Mouse (Mus musculus): ENCODE data around the gene 2610528A11Rik. TPM values are rescaled to one million over a fixed set of nuclear protein-coding genes. Genes with fewer than 3 reads are reported as not detected.

Gene 2610528A11Rik
- not detected in 2 replicates for total RNA-seq (2012; rRNA removed)
- under 1 TPM in 1 of 2 experiments, not detected in 1; 0.14 TPM for polyA plus RNA-seq (2012; ENCODE audit: insufficient read depth in 1 of 2, insufficient read length in 2 of 2, low read depth in 1 of 2, low replicate concordance in 2 of 2, missing spikeins in 1 of 2)

GRCm38 (mm10) chr14:37113922-37114321 is at the start of gene 2610528A11Rik:
2610528A11Rik (minus strand) TSS chr14:37114022.
- DNase-seq (ENCODE audit: low read depth, low spot score), result no peak
- Histone ChIP-seq H3K79me2 (ENCODE audit: control insufficient read depth, insufficient read depth, low read length, poor library complexity) (no peaks in the 10 kb centered on the region), H3K4me1 (ENCODE audit: control insufficient read depth in 1 of 2, insufficient read depth in 2 of 2, low read length in 2 of 2) (no peaks in the 10 kb centered on the region), H3K36me3 (ENCODE audit: control insufficient read depth in 1 of 2, insufficient read depth in 2 of 2, low read length in 2 of 2) (no peaks in the 10 kb centered on the region), H3K27me3 (ENCODE audit: control insufficient read depth in 1 of 2, insufficient read depth in 2 of 2, low read length in 2 of 2) (no peaks in the 10 kb centered on the region), H3K9me3 (replicated peaks; ENCODE audit: insufficient read depth, low read length) (no peaks in the 10 kb centered on the region), H3K27ac (ENCODE audit: control insufficient read depth, low read depth, low read length) (no peak within 1 kb of the TSS), H3K9ac (ENCODE audit: control insufficient read depth, low read depth, low read length, poor library complexity, severe bottlenecking) (no peak within 1 kb of the TSS), H3K4me3 (ENCODE audit: control insufficient read depth in 1 of 2, insufficient read depth in 1 of 2, low read depth in 2 of 2, low read length in 2 of 2) (no peak within 1 kb of the TSS)
- TF ChIP-seq ETS1 (IDR thresholded peaks at IDR 0.05; ENCODE audit: low read depth, low read length), result no peak

GRCm38 (mm10) chr14:37163277-37163956 is 49.6 kb upstream of the 2610528A11Rik start:
- Histone ChIP-seq H3K36me3 (ENCODE audit: control insufficient read depth in 1 of 2, insufficient read depth in 2 of 2, low read length in 2 of 2) (peaks cover 0 to 19% of the 10 kb centered on the region in 2 experiments; a peak in 2 of 4 replicates), H3K9ac (ENCODE audit: control insufficient read depth, low read depth, low read length, poor library complexity, severe bottlenecking) (no peak overlapping the region), H3K27me3 (ENCODE audit: control insufficient read depth in 1 of 2, insufficient read depth in 2 of 2, low read length in 2 of 2) (no peaks in the 10 kb centered on the region), H3K27ac (ENCODE audit: control insufficient read depth, low read depth, low read length) (peak overlapping the region; percentile 21; the same call in 1 of the 2 replicates), H3K4me3 (ENCODE audit: control insufficient read depth in 1 of 2, insufficient read depth in 1 of 2, low read depth in 2 of 2, low read length in 2 of 2) (peak overlapping the region in 1 of 2 experiments; percentile 42; a peak in 2 of 4 replicates), H3K79me2 (ENCODE audit: control insufficient read depth, insufficient read depth, low read length, poor library complexity) (no peaks in the 10 kb centered on the region), H3K4me1 (ENCODE audit: control insufficient read depth in 1 of 2, insufficient read depth in 2 of 2, low read length in 2 of 2) (peaks cover 10 to 15% of the 10 kb centered on the region in 2 experiments), H3K9me3 (replicated peaks; ENCODE audit: insufficient read depth, low read length) (no peaks in the 10 kb centered on the region)
- DNase-seq (ENCODE audit: low read depth, low spot score), result peak; percentile 81
- TF ChIP-seq SIN3A (IDR thresholded peaks at IDR 0.05; ENCODE audit: low read length) (peak; percentile 58), TAL1 (IDR thresholded peaks at IDR 0.05; ENCODE audit: low read length) (peak; percentile 64), TBP (IDR thresholded peaks at IDR 0.05; ENCODE audit: low read depth, low read length) (peak; percentile 19; the same call in 1 of the 2 replicates), TCF12 (IDR thresholded peaks at IDR 0.05; ENCODE audit: low read depth, low read length) (peak; percentile 73), CHD2 (IDR thresholded peaks at IDR 0.05; ENCODE audit: low read length) (no peak), GATA1 (IDR thresholded peaks at IDR 0.05; ENCODE audit: low read depth, low read length) (peak; percentile 66), ETS1 (IDR thresholded peaks at IDR 0.05; ENCODE audit: low read depth, low read length) (peak; percentile 68), MXI1 (IDR thresholded peaks at IDR 0.05; ENCODE audit: low read depth, low read length) (peak; percentile 68; the same call in 1 of the 2 replicates), NRF1 (IDR thresholded peaks at IDR 0.05; ENCODE audit: insufficient read depth, low read depth, low read length, poor library complexity, severe bottlenecking) (no peak), EP300 (IDR thresholded peaks at IDR 0.05; ENCODE audit: low read depth in 1 of 2, low read length in 2 of 2) (peak; percentile 36 to 77), BHLHE40 (IDR thresholded peaks at IDR 0.05; ENCODE audit: borderline replicate concordance, low read depth, low read length) (peak; percentile 68; the same call in 1 of the 2 replicates), CTCF (IDR thresholded peaks at IDR 0.05 in 2 of 3, conservative IDR thresholded peaks at IDR 0.05 in 1 of 3; ENCODE audit: control insufficient read depth in 1 of 3, insufficient read depth in 1 of 3, low read depth in 2 of 3, low read length in 3 of 3, poor library complexity in 1 of 3, severe bottlenecking in 1 of 3) (no peak), JUND (IDR thresholded peaks at IDR 0.05; ENCODE audit: low read depth, low read length) (no peak)

Measured in MEL (cell line).